Mouse (Mus musculus): ENCODE results near the gene Gm20388. TPM values are rescaled to one million over a fixed set of nuclear protein-coding genes. Genes with fewer than 3 reads are reported as not detected.

The Gm20388 gene
- polyA plus RNA-seq, 1 experiment from 2014 or later = not detected

GRCm38 (mm10) chr8:120631441-120632375 is 721.1 kb downstream of the Gm20388 start:
- ATAC-seq (ENCODE audit: low read depth) = no peak
- H3K9ac ChIP-seq = no peak overlapping the region
- no peak overlapping the region for H3K4me3 ChIP-seq (replicated peaks)
- peaks cover 14% of the 10 kb centered on the region for H3K4me1 ChIP-seq (replicated peaks)
- no peaks in the 10 kb centered on the region for H3K36me3 ChIP-seq
- H3K27ac ChIP-seq = no peak overlapping the region
- peaks cover 69% of the 10 kb centered on the region for H3K27me3 ChIP-seq
- no peak for DNase-seq
- WGBS (ENCODE audit: insufficient replicate concordance) = 76% methylated on average over 21 of the region's 21 CpGs
- no peaks in the 10 kb centered on the region for H3K9me3 ChIP-seq (replicated peaks)
- H3K4me2 ChIP-seq = no peak overlapping the region

GRCm38 (mm10) chr8:120632969-120633664 is 722.5 kb downstream of the Gm20388 start:
- peak overlapping the region; percentile 86 for H3K4me2 ChIP-seq
- peaks cover 14% of the 10 kb centered on the region for H3K4me1 ChIP-seq (replicated peaks)
- no peak overlapping the region for H3K9ac ChIP-seq
- no peaks in the 10 kb centered on the region for H3K9me3 ChIP-seq (replicated peaks)
- H3K27ac ChIP-seq = no peak overlapping the region
- H3K27me3 ChIP-seq = peaks cover 78% of the 10 kb centered on the region
- H3K4me3 ChIP-seq (replicated peaks) = peak overlapping the region; percentile 59; the same call in 1 of the 2 replicates
- DNase-seq = no peak
- no peaks in the 10 kb centered on the region for H3K36me3 ChIP-seq
- WGBS (ENCODE audit: insufficient replicate concordance) = 42% methylated on average over 17 of the region's 17 CpGs
- ATAC-seq (ENCODE audit: low read depth) = no peak

- ATAC-seq (ENCODE audit: low read depth) = peak; percentile 35
- no peak for DNase-seq
Observed at GRCm38 (mm10) chr8:120633665-120634271, 723.1 kb downstream of the Gm20388 start.

GRCm38 (mm10) chr8:120634329-120634839 is 723.7 kb downstream of the Gm20388 start:
- WGBS (ENCODE audit: insufficient replicate concordance) = under 1% methylated on average over 35 of the region's 42 CpGs
- Histone ChIP-seq H3K4me3 (replicated peaks) (peak overlapping the region; percentile 59), H3K9me3 (replicated peaks) (no peaks in the 10 kb centered on the region), H3K4me1 (replicated peaks) (peaks cover 14% of the 10 kb centered on the region), H3K4me2 (peak overlapping the region; percentile 86), H3K36me3 (no peaks in the 10 kb centered on the region), H3K27me3 (peaks cover 78% of the 10 kb centered on the region), H3K27ac (no peak overlapping the region), H3K9ac (peak overlapping the region; percentile 58)
- ATAC-seq (ENCODE audit: low read depth) = peak; percentile 73
- DNase-seq = peak; percentile 19

More at GRCm38 (mm10) chr8:120633665-120634271, 723.1 kb downstream of the Gm20388 start:
- H3K4me1 ChIP-seq (replicated peaks) = peaks cover 14% of the 10 kb centered on the region
- 4% methylated on average over 44 of the region's 44 CpGs for whole genome bisulfite sequencing (ENCODE audit: insufficient replicate concordance)
- peak overlapping the region; percentile 86 for H3K4me2 ChIP-seq
- H3K9ac ChIP-seq = peak overlapping the region; percentile 58
- peak overlapping the region; percentile 59 for H3K4me3 ChIP-seq (replicated peaks)
- H3K27ac ChIP-seq = no peak overlapping the region
- peaks cover 78% of the 10 kb centered on the region for H3K27me3 ChIP-seq
- no peaks in the 10 kb centered on the region for H3K9me3 ChIP-seq (replicated peaks)
- no peaks in the 10 kb centered on the region for H3K36me3 ChIP-seq

DNA sequence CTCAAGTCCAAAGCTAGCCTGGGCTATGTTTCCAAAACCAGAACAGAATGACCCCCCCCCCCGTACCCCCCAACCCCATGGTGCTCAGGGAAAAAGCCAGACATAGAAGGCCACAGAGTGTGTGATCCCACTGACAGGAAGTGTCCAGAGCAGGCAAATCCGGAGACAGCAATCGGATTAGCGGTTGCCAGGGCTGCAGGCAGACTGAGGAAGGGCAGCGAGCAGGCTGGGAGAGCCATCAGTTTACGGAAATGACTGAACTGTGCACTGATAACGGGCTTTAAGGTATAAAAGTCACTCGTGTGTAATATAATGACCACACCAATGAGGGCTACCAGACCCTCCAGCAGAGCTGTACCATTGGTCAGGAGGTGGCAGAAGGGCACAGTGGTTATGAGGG is 730.6 kb downstream of the Gm20388 start:
- 26% methylated on average over 8 of the region's 8 CpGs for WGBS (ENCODE audit: insufficient replicate concordance)
- Histone ChIP-seq H3K4me1 (replicated peaks) (no peaks in the 10 kb centered on the region), H3K4me2 (no peak overlapping the region), H3K27me3 (peaks cover 14% of the 10 kb centered on the region), H3K4me3 (replicated peaks) (no peak overlapping the region), H3K9ac (no peak overlapping the region), H3K27ac (no peak overlapping the region), H3K9me3 (replicated peaks) (no peaks in the 10 kb centered on the region), H3K36me3 (no peaks in the 10 kb centered on the region)
- DNase-seq (no peak), ATAC-seq (ENCODE audit: low read depth) (no peak)

GRCm38 (mm10) chr8:120642031-120642662 is 731.5 kb downstream of the Gm20388 start:
- no peak overlapping the region for H3K4me3 ChIP-seq (replicated peaks)
- DNase-seq = no peak
- no peak overlapping the region for H3K4me2 ChIP-seq
- no peaks in the 10 kb centered on the region for H3K36me3 ChIP-seq
- H3K27ac ChIP-seq = no peak overlapping the region
- peaks cover 7% of the 10 kb centered on the region; the same call in 1 of the 2 replicates for H3K27me3 ChIP-seq
- ATAC-seq (ENCODE audit: low read depth) = no peak
- H3K4me1 ChIP-seq (replicated peaks) = no peaks in the 10 kb centered on the region
- 53% methylated on average over 10 of the region's 10 CpGs for WGBS (ENCODE audit: insufficient replicate concordance)
- H3K9ac ChIP-seq = no peak overlapping the region
- H3K9me3 ChIP-seq (replicated peaks) = no peaks in the 10 kb centered on the region

DNA sequence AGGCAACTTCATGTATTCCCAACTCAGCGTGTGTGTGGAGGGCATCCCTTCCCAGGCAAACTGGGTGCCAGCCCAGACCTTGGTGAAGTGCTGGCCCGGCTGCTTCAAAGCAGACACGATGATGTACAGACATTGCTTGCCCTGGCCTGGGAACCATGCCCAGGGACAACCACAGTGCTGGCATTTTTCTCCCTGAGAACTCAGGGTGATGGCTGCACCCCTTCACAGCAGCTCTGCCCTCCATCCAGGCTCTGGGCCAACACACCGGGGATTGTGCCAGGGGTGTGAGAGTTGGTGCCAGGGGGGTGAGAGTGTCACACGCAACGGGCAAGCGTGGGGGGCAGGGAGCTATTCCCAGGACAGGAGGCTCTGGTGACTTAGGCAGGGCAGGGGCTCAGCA is 734.0 kb downstream of the Gm20388 start:
- Histone ChIP-seq H3K4me2 (no peak overlapping the region), H3K27me3 (no peaks in the 10 kb centered on the region), H3K9ac (no peak overlapping the region), H3K9me3 (replicated peaks) (no peaks in the 10 kb centered on the region), H3K36me3 (no peaks in the 10 kb centered on the region), H3K27ac (no peak overlapping the region), H3K4me3 (replicated peaks) (no peak overlapping the region), H3K4me1 (replicated peaks) (no peaks in the 10 kb centered on the region)
- WGBS (ENCODE audit: insufficient replicate concordance) = 84% methylated on average over 7 of the region's 7 CpGs
- DNase-seq (no peak), ATAC-seq (ENCODE audit: low read depth) (no peak)

- Histone ChIP-seq H3K36me3 (no peaks in the 10 kb centered on the region), H3K27me3 (no peaks in the 10 kb centered on the region), H3K9me3 (replicated peaks) (no peaks in the 10 kb centered on the region), H3K4me1 (replicated peaks) (no peaks in the 10 kb centered on the region), H3K27ac (no peak within 1 kb of the TSS), H3K4me3 (replicated peaks) (no peak within 1 kb of the TSS), H3K4me2 (no peak within 1 kb of the TSS), H3K9ac (no peak within 1 kb of the TSS)
- ATAC-seq (ENCODE audit: low read depth) = no peak
- no peak for DNase-seq
- 53% methylated on average over 7 of the region's 7 CpGs for WGBS (ENCODE audit: insufficient replicate concordance)
Observed at GRCm38 (mm10) chr8:120647532-120647931, 736.9 kb downstream of the Gm20388 start, which contains the start of gene 1190005I06Rik. TSS of gene 1190005I06Rik (minus strand) at chr8:120647632.

DNA sequence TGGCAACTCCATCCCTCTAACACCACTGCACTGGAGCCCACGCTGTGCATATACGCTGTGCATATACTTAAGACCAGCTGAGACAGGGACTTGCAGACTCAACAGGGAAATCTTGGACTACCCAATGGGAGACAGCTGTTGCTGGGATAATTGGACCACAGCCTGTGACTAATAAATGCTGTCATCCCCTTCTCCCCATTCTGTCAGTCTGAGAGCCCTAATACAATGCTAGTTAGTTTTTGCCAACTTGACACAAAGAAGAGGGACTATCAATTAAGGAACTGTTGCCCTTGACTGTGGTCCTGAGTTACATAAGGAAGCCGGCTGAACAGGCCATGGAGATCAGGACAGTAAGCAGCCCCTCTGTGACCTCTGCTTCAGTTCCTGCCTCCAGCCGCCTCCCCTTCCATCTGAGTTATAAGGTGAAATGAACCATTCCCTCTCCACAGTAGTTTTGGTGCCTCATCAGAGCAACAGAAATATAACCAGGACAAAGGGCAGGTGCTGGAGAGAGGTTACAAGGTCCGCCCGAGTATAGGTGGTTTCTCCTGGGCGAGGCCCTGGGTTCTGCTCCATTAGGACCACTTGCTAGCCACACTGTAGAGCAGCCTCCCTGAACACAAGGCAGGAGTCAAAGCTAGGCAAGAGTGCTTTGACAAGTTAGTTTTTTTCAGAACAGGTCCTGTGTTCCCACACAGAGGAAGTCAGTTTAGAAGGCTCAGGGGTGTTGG is 745.8 kb downstream of the Gm20388 start:
- peaks cover 81% of the 10 kb centered on the region for H3K36me3 ChIP-seq
- no peak for ATAC-seq (ENCODE audit: low read depth)
- no peak overlapping the region for H3K27ac ChIP-seq
- H3K9ac ChIP-seq = no peak overlapping the region
- no peak overlapping the region for H3K4me2 ChIP-seq
- no peak for DNase-seq
- peaks cover 3% of the 10 kb centered on the region; the same call in 1 of the 2 replicates for H3K4me1 ChIP-seq (replicated peaks)
- H3K27me3 ChIP-seq = no peaks in the 10 kb centered on the region
- no peak overlapping the region for H3K4me3 ChIP-seq (replicated peaks)
- 82% methylated on average over 7 of the region's 7 CpGs for WGBS (ENCODE audit: insufficient replicate concordance)
- no peaks in the 10 kb centered on the region for H3K9me3 ChIP-seq (replicated peaks)

DNA sequence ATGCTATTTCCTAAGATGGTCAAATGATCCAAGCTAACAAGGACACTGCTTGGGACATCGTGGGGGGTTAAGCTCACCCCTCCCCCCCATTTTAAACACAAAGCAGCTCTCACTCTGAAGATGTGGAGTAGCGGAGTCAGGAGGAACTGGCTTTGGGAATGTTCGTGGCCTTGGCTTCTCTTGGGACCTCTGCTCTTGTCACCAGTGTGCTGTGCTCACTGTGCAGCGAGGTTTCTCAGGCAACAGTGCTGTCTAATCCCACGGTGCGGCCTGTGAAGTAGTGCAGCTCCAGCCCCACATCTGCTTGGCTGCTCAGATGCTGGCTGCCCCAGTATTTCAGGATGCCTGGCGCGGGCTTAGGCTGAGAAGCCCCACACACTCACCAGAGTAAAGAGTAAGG is 746.8 kb downstream of the Gm20388 start:
- peaks cover 3% of the 10 kb centered on the region; the same call in 1 of the 2 replicates for H3K4me1 ChIP-seq (replicated peaks)
- H3K36me3 ChIP-seq = peaks cover 81% of the 10 kb centered on the region

More for the DNA sequence above, 746.8 kb downstream of the Gm20388 start:
- H3K27ac ChIP-seq = no peak overlapping the region
- 80% methylated on average over 8 of the region's 8 CpGs for WGBS (ENCODE audit: insufficient replicate concordance)
- H3K27me3 ChIP-seq = no peaks in the 10 kb centered on the region
- H3K9me3 ChIP-seq (replicated peaks) = no peaks in the 10 kb centered on the region
- DNase-seq (no peak), ATAC-seq (ENCODE audit: low read depth) (no peak)
- H3K4me3 ChIP-seq (replicated peaks) = no peak overlapping the region
- H3K9ac ChIP-seq = no peak overlapping the region
- no peak overlapping the region for H3K4me2 ChIP-seq

Data from liver, embryonic 13.5 days (tissue).